Comparison of ENCODE assay signal across 10 mouse cellular contexts in the genomic region with DNA sequence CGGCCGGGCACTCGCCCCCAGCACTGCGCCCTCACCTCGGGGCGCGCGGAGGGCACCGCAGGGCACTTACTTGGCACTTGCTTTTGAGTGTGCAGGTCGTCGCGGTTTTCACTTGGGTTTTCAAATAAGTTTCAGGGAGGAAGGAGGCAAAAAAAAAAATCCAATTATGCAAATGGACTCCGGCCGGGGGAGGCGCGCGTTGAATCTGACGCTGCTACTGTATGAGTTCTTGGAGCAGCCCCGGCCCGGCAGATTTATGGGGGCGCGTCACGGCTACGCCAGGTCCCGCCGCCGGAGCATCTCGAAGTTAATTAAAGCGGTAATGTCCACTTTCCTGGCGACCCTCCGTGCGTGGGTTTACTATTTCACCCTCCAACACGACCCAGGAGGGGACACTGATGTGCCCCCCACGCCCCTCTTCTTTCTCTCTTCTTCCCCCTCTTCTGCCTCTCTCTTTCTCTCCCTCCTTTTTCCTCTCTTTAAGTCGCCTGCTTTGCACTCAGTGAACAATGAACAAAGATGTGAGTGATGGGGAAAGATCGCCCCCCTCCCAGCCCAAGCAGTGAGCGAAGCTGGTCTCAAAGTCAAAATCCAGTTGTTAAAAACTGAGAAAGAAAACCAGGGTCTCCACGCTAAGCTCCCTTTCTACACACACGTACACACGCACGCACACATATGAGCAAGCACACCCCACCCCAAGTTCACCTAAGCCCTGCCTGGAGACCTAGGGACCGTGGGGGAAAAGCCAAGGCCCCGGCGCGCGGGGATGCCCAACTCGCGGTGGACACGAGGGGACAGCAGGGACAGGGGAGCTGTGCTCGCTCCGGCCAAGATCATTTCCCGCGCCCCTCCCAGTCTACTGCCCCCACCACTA. TPM values are rescaled to one million over a fixed set of nuclear protein-coding genes. Genes with fewer than 3 reads are reported as not detected.
DNase-seq lines count a peak whose midpoint lies in the region; ATAC-seq and TF ChIP-seq lines count a peak whose summit lies in the region.
"Had no signal": no experiment of that assay in that cellular context is flagged by ENCODE, and none has a peak within 500 bp of the region (broad histone marks: within the 10 kb centered on the region; RNA-seq: fewer than 3 reads in every experiment).

No protein-coding gene starts in this region.

- H3K4me1 ChIP-seq in heart, embryonic 14.5 days (ENCODE audit: control insufficient read depth in 2 of 2, insufficient read depth in 2 of 2, low read length in 2 of 2) = peaks cover 9 to 12% of the 10 kb centered on the region in 2 experiments
- H3K4me1 ChIP-seq in liver, embryonic 14.5 days (replicated peaks; ENCODE audit: control insufficient read depth in 2 of 2, insufficient read depth in 2 of 2, low read length in 1 of 2) = no peaks in the 10 kb centered on the region
- no peaks in the 10 kb centered on the region for H3K4me1 ChIP-seq in small intestine, adult 2 months (ENCODE audit: control insufficient read depth, insufficient read depth, insufficient read length, low read length)

- under 1% methylated on average over 52 of the region's 53 CpGs for WGBS in heart, embryonic 14.5 days
- 3% methylated on average over 51 of the region's 53 CpGs for WGBS in liver, embryonic 14.5 days (ENCODE audit: insufficient replicate concordance)
- WGBS in small intestine, adult 2 months = 4% methylated on average over 53 of the region's 53 CpGs

- no peak for TF ChIP-seq POLR2A in small intestine, adult 2 months (IDR thresholded peaks at IDR 0.05; ENCODE audit: low read depth, low read length)

- DNase-seq in heart, adult 11 months = peak; percentile 76
- no peak for DNase-seq in heart, adult 9 months (ENCODE audit: low spot score in 2 of 2)
- peak; percentile 20 for DNase-seq in ES-CJ7 (ENCODE audit: low read depth, low spot score)
- peak; percentile 66 to 67 for DNase-seq in cerebellum, postnatal 14 days
- no peak for DNase-seq in liver, embryonic 14.5 days (ENCODE audit: low read depth in 3 of 3, low spot score in 3 of 3)
- no peak for DNase-seq in ovary, postnatal 14 days (ENCODE audit: low spot score)

- H3K4me3 ChIP-seq in heart, embryonic 14.5 days (ENCODE audit: control insufficient read depth in 1 of 2, insufficient read depth in 1 of 2, low read depth in 1 of 2, low read length in 2 of 2) = peak overlapping the region; percentile 65 to 70
- no peak overlapping the region for H3K4me3 ChIP-seq in liver, embryonic 14.5 days (ENCODE audit: insufficient read depth in 1 of 2, low read depth in 2 of 2, low read length in 2 of 2)
- peak overlapping the region; percentile 52 for H3K4me3 ChIP-seq in small intestine, adult 2 months (ENCODE audit: low read depth, low read length)
- H3K4me3 ChIP-seq: erythroblast, embryonic 14.5 days had no signal

- H3K27me3 ChIP-seq in heart, embryonic 14.5 days (ENCODE audit: control insufficient read depth, insufficient read depth, low read length) = peaks cover 74% of the 10 kb centered on the region
- H3K27me3 ChIP-seq in liver, embryonic 14.5 days (ENCODE audit: control insufficient read depth, insufficient read depth, low read length) = peaks cover 72% of the 10 kb centered on the region
- H3K27me3 ChIP-seq in small intestine, adult 2 months (ENCODE audit: control insufficient read depth, insufficient read depth, low read length) = peaks cover 23% of the 10 kb centered on the region

- peak overlapping the region; percentile 77 for H3K9ac ChIP-seq in heart, embryonic 14.5 days (ENCODE audit: low read length)
- no peak overlapping the region for H3K9ac ChIP-seq in liver, embryonic 14.5 days (replicated peaks)

- H3K9me3 ChIP-seq in heart, embryonic 14.5 days (ENCODE audit: control insufficient read depth, low read length) = no peaks in the 10 kb centered on the region
- no peaks in the 10 kb centered on the region for H3K9me3 ChIP-seq in liver, embryonic 14.5 days (ENCODE audit: control insufficient read depth, low read length)

- peak overlapping the region; percentile 94 for H3K4me2 ChIP-seq in heart, embryonic 14.5 days (ENCODE audit: low read length)
- H3K4me2 ChIP-seq in liver, embryonic 14.5 days (ENCODE audit: low read depth) = peak overlapping the region; percentile 54

- no peak for TF ChIP-seq CTCF in liver, embryonic 14.5 days (IDR thresholded peaks at IDR 0.05; ENCODE audit: low read depth)
- TF ChIP-seq CTCF in small intestine, adult 2 months (IDR thresholded peaks at IDR 0.05; ENCODE audit: extremely low read depth, insufficient read length, insufficient replicate concordance, low read depth, low read length) = no peak

- H3K36me3 ChIP-seq in heart, embryonic 14.5 days (ENCODE audit: control insufficient read depth, insufficient read depth, low read length) = no peaks in the 10 kb centered on the region
- no peaks in the 10 kb centered on the region for H3K36me3 ChIP-seq in liver, embryonic 14.5 days (replicated peaks; ENCODE audit: control insufficient read depth, insufficient read depth, low read depth)
- H3K36me3 ChIP-seq in small intestine, adult 2 months (ENCODE audit: control insufficient read depth, insufficient read depth, low read length) = no peaks in the 10 kb centered on the region

- H3K27ac ChIP-seq in heart, embryonic 14.5 days (replicated peaks in 1 of 2; ENCODE audit: control insufficient read depth in 1 of 2, insufficient read depth in 1 of 2, low read depth in 2 of 2, low read length in 2 of 2) = peak overlapping the region in 1 of 2 experiments; percentile 53; a peak in 1 of 4 replicates
- no peak overlapping the region for H3K27ac ChIP-seq in liver, embryonic 14.5 days
- no peak overlapping the region for H3K27ac ChIP-seq in small intestine, adult 2 months (ENCODE audit: insufficient read depth, low read depth, low read length)

- TF ChIP-seq EP300 in liver, embryonic 14.5 days (IDR thresholded peaks at IDR 0.05; ENCODE audit: low read depth) = no peak

- ATAC-seq in heart, embryonic 14.5 days (ENCODE audit: insufficient number of reproducible peaks, insufficient read depth, low FRiP score, low read depth) = 0 out of 2 replicates have a peak, but pooled peaks have one; percentile 11
- no peak for ATAC-seq in liver, embryonic 14.5 days (ENCODE audit: insufficient read depth)

RNA-seq across cellular contexts. Expression of gene Zfp536, which starts 3.7 kb away (rescaled TPM):
- 3.9 and 4.7 TPM in 2 replicates for polyA plus RNA-seq in heart, embryonic 14.5 days (2014; fragmentation: Nextera tagmentation; extraction: Ambion mirVana)
- polyA plus RNA-seq in liver, embryonic 14.5 days (2012; rRNA removed) = 0.05 TPM in 1 of 2 replicates, not detected in the other
- not detected in 2 replicates for polyA plus RNA-seq in liver, embryonic 14.5 days (2014; fragmentation: Nextera tagmentation; extraction: Ambion mirVana)
- polyA plus RNA-seq in small intestine, adult 2 months (2012; rRNA removed) = 0.70 and 0.81 TPM in 2 replicates
- polyA plus RNA-seq: C2C12; erythroblast, embryonic 14.5 days had no signal

Comparison
In these comparisons a context has a peak if more than half of its experiments do, and no peak if none do; other contexts are left out.
1. DNase-seq: peak in heart, adult 11 months (single experiment), ES-CJ7 (single experiment) and cerebellum, postnatal 14 days (2 of 2); none in heart, adult 9 months (0 of 2), liver, embryonic 14.5 days (0 of 3) and ovary, postnatal 14 days (single experiment).
2. H3K4me3 ChIP-seq: peak in heart, embryonic 14.5 days (2 of 2) and small intestine, adult 2 months (single experiment); none in liver, embryonic 14.5 days (0 of 2).